Mouse (Mus musculus) frontal cortex, postnatal 14 days (tissue): ENCODE data around the gene Kcnc4.
A peak's percentile ranks its signal among the peaks of the same experiment; 100 is the strongest.

Experiments
- DNase-seq, 2 experiments: peaks; one replicate each; pipeline ENCODE4 v3.0.0; 2022; ENCODE audit warnings: low spot score in 2 of 2

Kcnc4 gene

GRCm38 (mm10) chr3:107459196-107459772 is at the start of gene Kcnc4:
TSS of gene Kcnc4 (minus strand) at chr3:107459552.
- DNase-seq, result no peak

GRCm38 (mm10) chr3:107508696-107509095 is 49.3 kb upstream of the Kcnc4 start:
- DNase-seq, result no peak

DNA sequence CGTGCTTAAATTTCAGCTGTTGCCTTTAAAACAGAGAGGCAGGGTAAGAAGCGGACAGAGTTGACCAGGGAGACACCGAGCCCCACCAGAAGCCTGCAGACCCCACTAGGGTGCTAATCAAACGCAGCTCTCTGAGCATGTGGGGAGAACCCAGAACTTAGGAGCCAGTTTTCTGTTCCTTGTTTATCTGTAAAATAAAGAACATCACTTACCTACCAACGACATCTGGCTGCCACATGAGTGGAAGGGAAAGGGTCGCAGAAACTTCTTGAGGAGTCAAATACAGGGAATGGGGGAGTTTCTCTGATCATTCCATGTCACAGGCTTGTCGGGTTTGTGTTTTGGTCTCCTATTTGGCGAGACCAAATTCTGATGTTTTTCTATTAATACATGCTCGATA is 48.6 kb upstream of the Kcnc4 start:
- DNase-seq, result no peak

GRCm38 (mm10) chr3:107506531-107506930 is 47.2 kb upstream of the Kcnc4 start:
- no peak for DNase-seq

DNA sequence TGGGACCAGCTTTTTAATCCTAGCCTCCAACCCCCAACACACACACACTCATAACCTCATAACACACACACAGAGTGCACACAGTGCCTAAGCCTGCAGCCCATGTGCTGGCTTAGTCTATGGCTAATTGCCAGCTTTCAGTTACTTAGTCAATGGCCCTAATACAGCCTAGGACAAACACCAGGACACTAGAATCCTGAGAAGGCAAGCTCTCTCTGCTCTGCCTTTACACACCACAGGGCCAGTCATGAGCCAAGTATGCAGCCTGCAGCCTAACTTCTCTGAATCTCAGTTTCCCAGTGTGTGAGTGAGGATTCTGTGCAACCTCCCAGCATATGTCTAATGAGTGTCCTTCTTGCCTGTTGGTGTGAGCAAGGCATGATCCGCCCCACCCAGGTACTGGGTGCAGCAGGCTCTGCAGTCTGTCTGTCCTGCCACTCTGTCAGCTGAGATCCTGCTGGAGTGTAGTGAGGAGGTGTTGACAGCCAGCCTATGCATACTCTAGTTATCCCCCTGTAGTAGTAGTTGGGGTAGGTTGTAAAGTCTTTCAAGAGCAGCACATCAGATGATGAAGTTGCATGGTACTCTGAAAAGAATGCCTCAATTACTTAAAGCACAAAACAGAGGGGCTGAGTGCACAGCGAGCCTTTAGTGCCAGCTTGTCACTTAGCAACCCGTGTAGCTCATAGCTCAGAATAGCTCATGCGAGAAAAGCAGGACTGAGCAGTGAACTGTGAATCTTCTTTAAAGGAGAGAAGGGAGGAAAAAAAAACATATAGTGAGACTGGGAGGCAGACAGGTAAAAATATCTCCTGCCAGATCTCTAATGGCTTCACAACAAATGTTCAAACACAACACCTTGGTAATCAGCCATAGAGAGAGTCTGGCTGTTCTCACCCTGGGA is 46.4 kb upstream of the Kcnc4 start:
- DNase-seq, result no peak

DNA sequence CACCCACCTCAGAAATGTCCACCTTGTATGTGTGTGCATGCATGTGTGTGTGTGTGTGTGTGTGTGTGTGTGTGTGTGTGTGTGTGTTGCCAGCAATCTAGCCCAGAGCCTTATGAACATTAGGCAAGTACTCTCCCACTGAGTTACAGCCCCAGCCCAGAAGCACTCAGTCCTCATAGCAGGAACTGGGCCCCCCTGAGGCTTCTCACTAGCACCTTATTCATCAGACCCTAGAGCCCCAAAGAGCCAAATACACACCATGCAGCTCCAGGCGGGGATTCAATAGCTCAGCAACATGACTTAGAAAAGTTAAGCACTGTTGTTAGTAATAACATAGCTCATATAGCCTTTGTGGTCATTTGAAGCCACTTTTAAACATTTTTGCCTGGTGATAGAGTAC is 45.2 kb upstream of the Kcnc4 start:
- no peak for DNase-seq

DNA sequence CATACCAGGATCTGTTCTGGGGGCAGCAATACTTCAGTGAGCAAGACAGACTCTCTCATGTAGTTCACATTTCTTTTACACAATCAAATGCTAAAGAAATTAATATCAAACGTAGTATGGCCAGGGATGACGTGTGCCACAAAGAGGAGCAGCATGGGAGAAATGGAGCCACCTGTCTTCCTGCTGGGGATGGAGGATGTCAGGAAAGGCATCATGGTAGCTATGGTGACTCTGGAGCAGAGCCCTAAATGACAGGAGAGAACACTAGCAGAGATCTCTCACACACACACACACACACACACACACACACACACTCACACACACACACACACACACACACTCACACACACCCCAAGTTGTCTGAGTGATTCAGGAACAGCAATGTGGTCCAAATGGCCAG is 44.4 kb upstream of the Kcnc4 start:
- DNase-seq, result no peak

DNA sequence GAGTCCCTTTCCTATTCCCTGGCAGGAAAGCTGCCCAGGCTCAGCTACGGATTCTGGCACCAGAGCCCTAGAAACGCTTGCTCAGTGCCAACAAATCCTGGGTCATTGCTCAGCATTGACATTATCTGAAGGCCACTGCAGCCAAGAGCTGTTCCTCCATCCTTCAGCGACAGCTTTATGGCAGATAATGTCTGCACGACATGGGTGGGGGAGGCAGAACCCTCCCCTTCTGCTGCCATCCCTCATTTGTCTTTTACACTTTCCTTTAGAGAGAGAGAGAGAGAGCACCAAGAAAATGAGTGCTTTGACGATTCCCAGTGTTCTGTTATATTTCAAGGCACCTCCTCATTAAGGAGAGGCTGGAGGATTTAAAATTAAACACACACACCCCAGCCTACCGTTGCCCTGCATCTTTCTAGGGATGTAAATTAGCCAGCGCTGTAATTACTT is 42.4 kb upstream of the Kcnc4 start:
- no peak for DNase-seq

- DNase-seq, result no peak
Measured at GRCm38 (mm10) chr3:107500301-107500700, 40.9 kb upstream of the Kcnc4 start.

- DNase-seq, result no peak
Measured at GRCm38 (mm10) chr3:107496086-107496850, 36.9 kb upstream of the Kcnc4 start.

GRCm38 (mm10) chr3:107495524-107495923 is 36.2 kb upstream of the Kcnc4 start:
- DNase-seq, result no peak

GRCm38 (mm10) chr3:107491459-107491858 is 32.1 kb upstream of the Kcnc4 start:
- DNase-seq, result peak; percentile 79 to 82

- DNase-seq, result no peak
Measured at GRCm38 (mm10) chr3:107488637-107489036, 29.3 kb upstream of the Kcnc4 start.

DNA sequence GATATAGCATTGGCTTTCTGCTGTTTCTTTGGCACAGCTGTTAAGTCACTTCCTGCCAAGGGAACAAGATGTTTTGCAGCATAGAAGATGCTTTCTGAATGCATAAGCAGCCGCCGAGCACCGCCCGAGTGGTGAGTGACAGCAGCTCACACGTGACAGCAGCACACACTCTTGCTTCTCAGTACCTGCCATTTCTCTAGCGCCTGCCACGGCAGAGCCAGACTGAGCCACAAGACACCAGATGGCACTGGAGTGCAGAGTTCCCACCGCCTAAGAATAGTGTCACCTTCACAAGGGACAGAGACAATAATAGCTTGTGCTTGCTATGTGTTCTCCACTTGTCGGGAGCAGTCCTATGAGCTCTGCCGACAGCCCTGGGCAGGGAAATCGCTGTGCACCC is 23.9 kb upstream of the Kcnc4 start:
- peak; percentile 62 to 78 for DNase-seq

GRCm38 (mm10) chr3:107480660-107481059 is 21.3 kb upstream of the Kcnc4 start:
- no peak for DNase-seq

- DNase-seq, result no peak
Measured at GRCm38 (mm10) chr3:107472198-107472597, 12.8 kb upstream of the Kcnc4 start.

DNA sequence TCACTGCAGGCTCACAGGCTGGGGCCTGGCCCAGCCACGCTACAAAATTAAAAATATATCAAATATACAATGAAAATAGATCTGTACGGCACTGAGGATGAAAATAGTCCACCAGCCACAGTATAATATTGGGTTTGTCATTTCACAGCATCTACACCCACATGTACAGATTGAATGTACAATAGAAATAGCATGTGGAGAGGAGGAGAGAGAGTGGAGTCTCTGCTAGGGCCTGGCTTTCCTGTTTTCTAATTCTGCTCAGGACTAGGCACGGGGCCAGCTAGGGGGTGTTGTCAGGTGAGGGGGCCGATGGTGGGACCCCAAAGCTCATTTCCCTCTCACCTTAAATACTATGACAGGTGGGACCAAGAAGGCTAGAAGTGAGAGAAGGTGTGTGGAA is 9.7 kb upstream of the Kcnc4 start:
- no peak for DNase-seq

DNA sequence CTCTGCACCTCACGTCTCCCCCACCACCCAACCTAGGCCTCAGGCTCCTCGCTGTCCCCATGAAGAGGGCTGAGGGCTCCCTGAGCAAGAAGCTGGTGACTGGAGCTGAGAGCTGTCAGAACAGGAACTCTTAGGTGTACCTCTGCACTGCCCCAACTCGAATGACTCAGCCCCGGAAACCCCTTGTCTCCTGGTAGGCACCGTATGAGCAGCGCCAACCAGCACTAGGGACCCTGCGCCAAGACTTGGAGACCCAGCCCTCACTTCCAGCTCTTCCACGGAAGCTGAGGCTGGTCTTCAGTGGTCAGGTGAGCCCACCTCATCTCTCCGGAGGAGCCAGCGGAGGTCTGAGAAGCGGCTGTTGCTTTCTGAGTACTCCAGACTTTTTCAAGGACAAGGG is 8.8 kb upstream of the Kcnc4 start:
- DNase-seq, result no peak

- peak; percentile 72 to 84 for DNase-seq
Measured at GRCm38 (mm10) chr3:107466577-107466976, 7.2 kb upstream of the Kcnc4 start.

- DNase-seq, result peak; percentile 61 to 79
Measured at GRCm38 (mm10) chr3:107462160-107462559, 2.8 kb upstream of the Kcnc4 start.

DNA sequence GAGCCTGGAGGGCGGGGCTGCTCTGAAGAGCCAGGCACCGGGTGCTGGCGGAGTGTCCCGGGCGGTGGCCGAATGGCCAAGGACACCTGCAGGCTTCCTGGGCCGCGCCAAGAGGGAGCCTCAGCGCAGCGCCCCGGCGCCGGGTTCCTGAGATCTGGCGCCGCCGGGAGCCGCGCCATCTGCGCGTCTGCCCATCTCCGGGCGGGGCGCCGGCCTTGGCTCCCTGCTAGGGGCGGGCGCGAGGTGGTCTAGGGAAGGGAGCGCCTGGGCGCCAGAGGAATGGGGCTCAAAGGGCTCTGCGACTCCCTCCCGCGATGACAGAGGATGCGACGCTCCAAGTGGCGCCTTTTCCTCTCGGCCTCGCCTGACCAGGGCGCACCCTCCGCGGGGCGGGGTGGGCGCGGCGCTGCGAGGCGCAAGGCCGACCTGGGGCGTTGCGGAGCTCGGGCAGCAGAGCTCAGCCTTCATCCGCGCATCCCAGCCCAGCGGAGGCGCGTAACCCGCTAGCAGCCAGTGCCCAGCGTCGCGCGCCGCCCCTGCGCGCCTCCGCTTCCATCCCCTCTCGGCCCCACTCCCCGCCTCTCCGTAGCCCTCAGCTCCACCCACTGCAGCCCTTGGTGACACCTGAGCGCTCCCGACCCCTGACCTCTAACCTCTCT is 550 bp upstream of the Kcnc4 start:
- no peak for DNase-seq
